Mouse (Mus musculus) forebrain, postnatal 0 days (tissue): Measurements from ENCODE around the gene Nlgn1. TPM values are rescaled to one million over a fixed set of nuclear protein-coding genes. Genes with fewer than 3 reads are reported as not detected.

Source experiments
- ATAC-seq: fragments of 200-750 bp; cut with Nextera tagmentation; 2 replicates; pipeline ENCODE4 v1.8.0; 2017; ENCODE audit warnings: mild to moderate bottlenecking, moderate library complexity
- DNase-seq: peaks from one replicate; pipeline ENCODE4 v3.0.0-alpha.2; 2015
- H3K27ac ChIP-seq: fragments of 300-500 bp; sonication (generic); 2 replicates; pipeline ENCODE4 v1.5.1; 2014; ENCODE audit warnings: low read depth, mild to moderate bottlenecking, antibody characterized with exemption, low read length, moderate library complexity, mixed read lengths
- H3K27me3 ChIP-seq: fragments of 300-500 bp; sonication (generic); 2 replicates; pipeline ENCODE4 v1.6.1; 2014; ENCODE audit warnings: mild to moderate bottlenecking, low read length, mixed read lengths; ENCODE audit not compliant: insufficient read depth
- H3K36me3 ChIP-seq: fragments of 300-500 bp; sonication (generic); 2 replicates; pipeline ENCODE4 v1.6.1; 2014; ENCODE audit warnings: mild to moderate bottlenecking, moderate library complexity; ENCODE audit not compliant: insufficient read depth
- H3K4me1 ChIP-seq: fragments of 300-500 bp; sonication (generic); 2 replicates; pipeline ENCODE4 v1.6.1; 2014; ENCODE audit warnings: antibody characterized with exemption; ENCODE audit not compliant: insufficient read depth
- H3K4me2 ChIP-seq: fragments of 300-500 bp; sonication (generic); 2 replicates; pipeline ENCODE4 v1.6.1; 2014; ENCODE audit warnings: low read depth, mild to moderate bottlenecking, moderate library complexity
- H3K4me3 ChIP-seq: fragments of 300-500 bp; sonication (generic); 2 replicates; pipeline ENCODE4 v1.5.1; 2014; ENCODE audit warnings: low read depth, low read length, mixed read lengths
- H3K9ac ChIP-seq: fragments of 300-500 bp; sonication (generic); 2 replicates; pipeline ENCODE4 v1.6.1; 2014; ENCODE audit warnings: mild to moderate bottlenecking
- H3K9me3 ChIP-seq: fragments of 300-500 bp; sonication (generic); 2 replicates; pipeline ENCODE4 v1.6.1; 2016; ENCODE audit warnings: low read length
- CTCF ChIP-seq: sonication (generic); IDR thresholded peaks from 2 replicates; pipeline ENCODE4 v1.5.1; 2016; ENCODE audit warnings: antibody characterized with exemption, control low read depth, low read depth
- WGBS: fragments of 180-500 bp; shearing (Covaris S2); extraction: QIAGEN DNeasy Blood & Tissue Kit; methylation state at CpG from one replicate; pipeline ENCODE4 v1.1.7; 2014; 5-methylcytosine and 5-hydroxymethylcytosine counted together
- polyA plus RNA-seq: library from polyadenylated mRNA; unstranded; fragments of >200 nt; fragmentation: Nextera tagmentation; extraction: Ambion mirVana; gene quantifications from 2 replicates; pipeline ENCODE4 v1.2.1, GENCODE M21; 2015
- total RNA-seq: library from RNA; depleted of rRNA; stranded (reverse); fragments of >200 nt; gene quantifications from 2 replicates; pipeline ENCODE4 v1.2.3, GENCODE M21; 2014

The Nlgn1 gene
- total and polyA plus RNA-seq, 2 experiments from 2014 or later, result 33.6 to 95.2 TPM

DNA sequence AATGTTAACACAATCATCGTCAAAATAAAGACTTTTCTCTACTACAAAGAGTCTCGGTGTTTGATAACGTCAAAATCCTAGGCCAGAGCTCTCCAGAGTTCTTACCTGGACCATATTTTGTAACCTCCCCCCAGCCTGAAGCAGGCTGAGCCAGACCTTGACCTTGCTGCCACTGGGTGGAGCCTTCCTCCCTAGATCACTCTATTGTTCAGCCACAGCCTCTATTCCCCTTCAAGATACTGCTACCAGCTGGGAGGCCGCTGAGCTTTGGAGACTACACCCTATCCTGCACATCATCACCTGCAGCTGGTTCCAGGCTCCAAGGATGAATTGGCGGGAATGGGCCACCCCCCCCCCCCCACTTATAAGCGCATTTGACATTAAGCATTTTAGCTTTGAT, 881.8 kb downstream of the Nlgn1 start:
- Histone ChIP-seq H3K4me1 (no peaks in the 10 kb centered on the region), H3K9ac (no peak overlapping the region), H3K36me3 (no peaks in the 10 kb centered on the region), H3K4me3 (no peak overlapping the region), H3K4me2 (no peak overlapping the region), H3K27ac (no peak overlapping the region), H3K27me3 (no peaks in the 10 kb centered on the region), H3K9me3 (no peaks in the 10 kb centered on the region)
- ATAC-seq (no peak), DNase-seq (no peak)
- no peak for TF ChIP-seq CTCF
- WGBS, result 70% methylated on average over 6 of the region's 6 CpGs

DNA sequence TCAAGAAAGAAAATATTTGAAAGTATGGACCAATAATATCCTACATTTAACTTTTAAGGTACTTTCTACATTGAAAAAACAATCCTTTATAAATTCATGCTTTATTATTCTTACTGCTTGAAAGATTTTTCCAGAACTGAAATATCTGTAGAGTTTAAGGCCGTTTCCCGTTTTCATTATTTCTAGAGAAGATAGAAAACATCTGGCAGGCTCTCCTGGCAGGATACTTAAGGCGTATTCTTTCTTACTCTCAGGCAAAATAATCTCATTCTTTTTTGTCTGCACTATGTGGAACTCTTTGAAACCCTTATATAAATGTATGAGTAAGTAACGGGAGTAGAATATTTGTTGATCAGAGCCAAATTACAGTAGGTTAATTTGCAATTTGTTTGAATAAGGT, 882.9 kb downstream of the Nlgn1 start:
- no peak for TF ChIP-seq CTCF
- ATAC-seq (no peak), DNase-seq (no peak)
- H3K9ac ChIP-seq, result no peak overlapping the region
- no peak overlapping the region for H3K4me2 ChIP-seq
- H3K4me1 ChIP-seq, result no peaks in the 10 kb centered on the region
- no peaks in the 10 kb centered on the region for H3K27me3 ChIP-seq
- no peak overlapping the region for H3K4me3 ChIP-seq
- H3K9me3 ChIP-seq, result no peaks in the 10 kb centered on the region
- H3K27ac ChIP-seq, result no peak overlapping the region
- H3K36me3 ChIP-seq, result no peaks in the 10 kb centered on the region
- WGBS, result 76% methylated on average over 4 of the region's 4 CpGs

DNA sequence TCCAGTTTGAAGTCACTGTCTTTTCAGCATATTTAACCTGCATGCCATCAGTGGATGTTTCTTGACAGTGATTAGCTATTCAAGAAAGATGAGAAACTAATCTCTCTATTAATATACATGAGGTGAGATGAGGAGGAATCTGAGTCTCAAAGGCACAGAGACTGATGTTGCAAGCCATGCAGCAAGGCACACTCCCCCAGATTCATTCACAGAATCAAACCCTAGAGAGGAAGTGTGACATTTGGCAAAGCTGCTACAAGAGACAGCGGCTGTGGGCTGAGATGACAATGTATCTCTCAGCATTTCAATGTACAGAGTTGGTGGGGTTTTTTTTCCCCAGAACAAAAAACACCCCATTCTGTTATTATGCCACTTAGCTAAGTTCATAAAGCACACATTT, 885.1 kb downstream of the Nlgn1 start:
- no peaks in the 10 kb centered on the region for H3K27me3 ChIP-seq
- TF ChIP-seq CTCF, result no peak
- WGBS, result 56% methylated on average over 1 of the region's 1 CpGs
- H3K9me3 ChIP-seq, result no peaks in the 10 kb centered on the region
- H3K4me2 ChIP-seq, result no peak overlapping the region
- no peak overlapping the region for H3K9ac ChIP-seq
- no peaks in the 10 kb centered on the region for H3K36me3 ChIP-seq
- ATAC-seq (no peak), DNase-seq (no peak)
- no peaks in the 10 kb centered on the region for H3K4me1 ChIP-seq
- no peak overlapping the region for H3K4me3 ChIP-seq
- H3K27ac ChIP-seq, result no peak overlapping the region

DNA sequence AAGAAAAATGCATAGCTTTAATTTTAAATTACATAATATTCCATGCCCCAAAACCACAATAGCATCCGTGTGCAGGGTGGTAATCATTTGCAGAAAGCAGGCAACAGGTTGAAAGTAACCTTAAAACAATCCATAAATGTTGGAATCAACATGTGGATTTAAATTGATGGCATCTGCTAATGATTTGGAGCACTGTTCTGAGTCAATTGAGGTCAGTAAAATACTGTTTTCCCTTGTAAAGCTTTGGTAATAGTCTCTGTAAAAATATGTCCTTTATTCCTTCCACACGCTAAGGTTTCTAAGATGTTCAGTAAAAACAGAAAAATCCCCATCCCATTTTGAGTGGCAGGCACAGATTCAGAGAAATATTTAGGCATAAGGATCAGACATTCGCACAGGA, 888.6 kb downstream of the Nlgn1 start:
- 88% methylated on average over 3 of the region's 3 CpGs for WGBS
- no peak for DNase-seq
- no peak overlapping the region for H3K9ac ChIP-seq

DNA sequence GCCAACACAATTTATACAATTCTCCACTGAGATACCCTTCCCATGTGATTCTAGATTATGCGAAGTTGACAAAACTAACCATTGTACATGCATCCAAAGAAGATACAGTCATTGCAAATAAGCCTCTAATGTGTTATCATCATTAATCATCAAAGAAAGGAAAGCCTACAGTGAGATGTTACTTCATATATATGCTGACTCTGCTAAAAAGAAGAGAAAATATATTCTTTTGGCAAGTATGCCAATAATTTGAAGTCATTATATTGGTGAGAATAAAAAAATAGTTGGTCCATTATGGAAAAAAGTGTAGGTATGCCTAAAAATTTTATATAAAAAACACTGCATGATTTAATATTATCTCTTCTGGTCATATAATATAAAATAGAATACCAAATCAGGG, 889.6 kb downstream of the Nlgn1 start:
- no peaks in the 10 kb centered on the region for H3K27me3 ChIP-seq
- H3K9ac ChIP-seq, result no peak overlapping the region
- no peaks in the 10 kb centered on the region for H3K9me3 ChIP-seq
- no peaks in the 10 kb centered on the region for H3K4me1 ChIP-seq
- TF ChIP-seq CTCF, result no peak
- DNase-seq (no peak), ATAC-seq (no peak)
- 92% methylated on average over 1 of the region's 1 CpGs for WGBS
- H3K4me3 ChIP-seq, result no peak overlapping the region
- no peak overlapping the region for H3K27ac ChIP-seq
- no peaks in the 10 kb centered on the region for H3K36me3 ChIP-seq
- no peak overlapping the region for H3K4me2 ChIP-seq

More for the DNA sequence above, 888.6 kb downstream of the Nlgn1 start:
- Histone ChIP-seq H3K36me3 (no peaks in the 10 kb centered on the region), H3K27ac (no peak overlapping the region), H3K4me1 (no peaks in the 10 kb centered on the region), H3K9me3 (no peaks in the 10 kb centered on the region), H3K27me3 (no peaks in the 10 kb centered on the region), H3K4me3 (no peak overlapping the region), H3K4me2 (no peak overlapping the region)
- ATAC-seq, result no peak
- TF ChIP-seq CTCF, result no peak

DNA sequence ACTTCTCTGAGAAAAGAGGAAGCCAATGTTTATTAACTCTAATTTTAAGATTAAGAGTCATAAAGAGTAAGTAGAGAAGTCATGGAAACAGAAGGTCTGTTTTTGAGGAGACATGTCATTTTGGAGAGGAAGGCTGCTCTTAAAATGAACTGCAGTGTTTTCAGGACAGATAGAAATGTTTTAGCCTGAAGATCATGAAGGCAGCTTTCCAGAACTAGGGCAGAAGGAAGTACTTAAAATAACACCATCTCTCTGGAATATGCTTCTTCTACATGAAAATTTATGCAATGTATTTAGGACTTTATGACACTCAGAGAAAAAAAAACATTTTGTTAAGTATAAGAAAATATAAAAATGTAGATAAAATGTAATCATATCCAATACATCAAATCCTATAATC, 905.3 kb downstream of the Nlgn1 start:
- H3K36me3 ChIP-seq, result no peaks in the 10 kb centered on the region
- H3K9me3 ChIP-seq, result no peaks in the 10 kb centered on the region
- DNase-seq (peak; percentile 8), ATAC-seq (peak; percentile 25; the same call in 1 of the 2 replicates)
- no peaks in the 10 kb centered on the region for H3K27me3 ChIP-seq
- no peak overlapping the region for H3K4me2 ChIP-seq
- no peaks in the 10 kb centered on the region for H3K4me1 ChIP-seq
- H3K9ac ChIP-seq, result no peak overlapping the region
- no peak overlapping the region for H3K4me3 ChIP-seq
- no peak for TF ChIP-seq CTCF
- H3K27ac ChIP-seq, result no peak overlapping the region

DNA sequence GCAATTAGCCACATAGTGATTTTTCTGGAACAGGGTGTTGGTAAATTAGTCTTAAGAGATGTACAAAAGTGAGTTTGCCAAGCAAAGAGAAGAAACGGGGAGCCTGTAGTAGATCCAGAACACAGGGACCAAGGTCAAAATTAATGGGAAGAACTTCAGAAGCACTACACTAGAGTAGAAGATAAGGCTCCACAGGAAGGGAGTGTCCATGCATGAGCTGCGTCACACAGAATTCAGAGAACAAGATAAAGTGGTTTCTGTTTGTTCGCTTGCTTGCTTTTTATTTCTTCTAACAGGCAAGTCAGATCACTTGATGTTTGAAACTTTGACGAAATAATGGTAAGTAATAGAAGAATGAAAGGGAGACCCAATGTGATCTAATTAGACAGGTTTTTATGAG, 920.3 kb downstream of the Nlgn1 start:
- Histone ChIP-seq H3K9ac (no peak overlapping the region), H3K36me3 (no peaks in the 10 kb centered on the region), H3K27ac (no peak overlapping the region), H3K4me1 (no peaks in the 10 kb centered on the region), H3K27me3 (no peaks in the 10 kb centered on the region), H3K9me3 (no peaks in the 10 kb centered on the region), H3K4me3 (no peak overlapping the region), H3K4me2 (no peak overlapping the region)
- no peak for DNase-seq
- WGBS, result 90% methylated on average over 4 of the region's 4 CpGs
- no peak for ATAC-seq
- no peak for TF ChIP-seq CTCF
